Mouse (Mus musculus): ENCODE results near the gene Chrna4.

Gene Chrna4

GRCm38 (mm10) chr2:181043437-181043836 is at the start of gene Chrna4:
TSS of gene Chrna4 (minus strand) at chr2:181043546.
- no peak for DNase-seq (ENCODE audit: low read depth)

- no peak for DNase-seq (ENCODE audit: low read depth)
Observed at GRCm38 (mm10) chr2:181090123-181090522, 46.8 kb upstream of the Chrna4 start.

GRCm38 (mm10) chr2:181084997-181085396 is 41.7 kb upstream of the Chrna4 start:
- DNase-seq (ENCODE audit: low read depth): no peak

GRCm38 (mm10) chr2:181083945-181084344 is 40.6 kb upstream of the Chrna4 start:
- no peak for DNase-seq (ENCODE audit: low read depth)

- DNase-seq (ENCODE audit: low read depth): no peak
Observed at GRCm38 (mm10) chr2:181080886-181081285, 37.5 kb upstream of the Chrna4 start.

- DNase-seq (ENCODE audit: low read depth): no peak
Observed at GRCm38 (mm10) chr2:181079518-181079917, 36.2 kb upstream of the Chrna4 start.

GRCm38 (mm10) chr2:181078908-181079307 is 35.6 kb upstream of the Chrna4 start:
- no peak for DNase-seq (ENCODE audit: low read depth)

- DNase-seq (ENCODE audit: low read depth): no peak
Observed at GRCm38 (mm10) chr2:181075501-181075900, 32.2 kb upstream of the Chrna4 start.

- DNase-seq (ENCODE audit: low read depth): no peak
Observed at GRCm38 (mm10) chr2:181072403-181072714, 29.0 kb upstream of the Chrna4 start.

- peak; percentile 47 for DNase-seq (ENCODE audit: low read depth)
Observed at GRCm38 (mm10) chr2:181071706-181072402, 28.5 kb upstream of the Chrna4 start.

GRCm38 (mm10) chr2:181070136-181070535 is 26.8 kb upstream of the Chrna4 start:
- no peak for DNase-seq (ENCODE audit: low read depth)

- DNase-seq (ENCODE audit: low read depth): no peak
Observed at GRCm38 (mm10) chr2:181068499-181068898, 25.2 kb upstream of the Chrna4 start.

- no peak for DNase-seq (ENCODE audit: low read depth)
Observed at GRCm38 (mm10) chr2:181065827-181066226, 22.5 kb upstream of the Chrna4 start.

- DNase-seq (ENCODE audit: low read depth): peak; percentile 16
Observed at GRCm38 (mm10) chr2:181060127-181060526, 16.8 kb upstream of the Chrna4 start.

GRCm38 (mm10) chr2:181058193-181058592 is 14.8 kb upstream of the Chrna4 start:
- no peak for DNase-seq (ENCODE audit: low read depth)

GRCm38 (mm10) chr2:181057341-181057740 is 14.0 kb upstream of the Chrna4 start:
- no peak for DNase-seq (ENCODE audit: low read depth)

GRCm38 (mm10) chr2:181052171-181052570 is 8.8 kb upstream of the Chrna4 start:
- no peak for DNase-seq (ENCODE audit: low read depth)

GRCm38 (mm10) chr2:181048986-181049385 is 5.6 kb upstream of the Chrna4 start:
- no peak for DNase-seq (ENCODE audit: low read depth)

- no peak for DNase-seq (ENCODE audit: low read depth)
Observed at GRCm38 (mm10) chr2:181048252-181048945, 5.1 kb upstream of the Chrna4 start.

- no peak for DNase-seq (ENCODE audit: low read depth)
Observed at GRCm38 (mm10) chr2:181044001-181044400, 655 bp upstream of the Chrna4 start.

- no peak for DNase-seq (ENCODE audit: low read depth)
Observed at GRCm38 (mm10) chr2:181042376-181042775, 970 bp downstream of the Chrna4 start.

- DNase-seq (ENCODE audit: low read depth): no peak
Observed at GRCm38 (mm10) chr2:181041941-181042340, 1.4 kb downstream of the Chrna4 start.

- no peak for DNase-seq (ENCODE audit: low read depth)
Observed at GRCm38 (mm10) chr2:181039356-181039680, 4.0 kb downstream of the Chrna4 start.
